Mouse (Mus musculus) kidney, adult 18-20 months (tissue): ENCODE results near the gene Gm28038.

Experiments used
- DNase-seq: peaks from one replicate; pipeline ENCODE4 v3.0.0; 2021

Gm28038 gene

DNA sequence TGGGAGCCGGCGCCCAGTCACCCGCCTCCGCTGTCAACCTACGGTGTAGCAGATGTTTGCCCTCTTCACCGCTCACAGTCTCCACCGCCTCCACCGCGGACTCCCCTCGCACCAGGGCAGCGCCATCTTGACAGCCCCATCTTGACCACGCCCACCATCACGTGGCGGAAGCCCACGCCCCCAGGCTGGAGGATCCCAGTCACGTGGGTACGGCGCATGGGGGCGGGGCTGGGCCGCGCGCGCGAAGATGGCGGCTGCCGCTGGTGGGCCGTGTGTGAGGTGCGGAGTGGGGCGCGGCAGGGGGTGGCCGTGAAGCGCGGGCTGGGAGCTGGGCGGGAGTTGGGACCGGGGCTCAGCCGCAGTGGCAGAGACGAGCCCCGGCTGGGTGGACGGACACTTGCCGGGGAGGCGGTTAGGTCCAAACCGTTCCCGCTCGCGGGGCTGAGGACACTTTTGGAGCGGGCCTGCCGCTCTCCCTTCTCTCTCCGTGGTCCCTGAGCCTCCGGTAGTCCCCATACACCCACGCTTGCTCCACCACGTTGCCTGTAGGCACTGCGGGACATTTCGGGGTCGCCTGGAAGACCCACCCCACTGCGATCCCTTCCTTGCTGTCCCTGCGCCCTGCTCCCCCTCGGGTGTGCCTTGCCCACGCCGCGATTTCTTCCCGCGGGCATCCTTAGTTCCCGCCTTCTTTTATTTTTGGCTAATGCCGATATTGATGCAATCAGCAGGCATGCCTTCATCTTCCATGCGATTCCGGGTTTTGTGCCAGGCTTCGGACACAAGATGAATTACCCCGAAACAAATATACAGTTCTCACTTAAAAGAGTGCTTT is 5.6 kb downstream of the Gm28038 start, which contains the start of the genes Dolk and Nup188:
Dolk (minus strand) TSS at position 143 of the 835 bp plus-strand sequence.
Nup188 (plus strand) TSS at position 206 of the 835 bp plus-strand sequence.
- peak; percentile 98 for DNase-seq

GRCm38 (mm10) chr2:30287027-30287373 is 6.2 kb downstream of the Gm28038 start:
- DNase-seq, result no peak

- no peak for DNase-seq
Observed at GRCm38 (mm10) chr2:30299525-30299924, 18.7 kb downstream of the Gm28038 start.

DNA sequence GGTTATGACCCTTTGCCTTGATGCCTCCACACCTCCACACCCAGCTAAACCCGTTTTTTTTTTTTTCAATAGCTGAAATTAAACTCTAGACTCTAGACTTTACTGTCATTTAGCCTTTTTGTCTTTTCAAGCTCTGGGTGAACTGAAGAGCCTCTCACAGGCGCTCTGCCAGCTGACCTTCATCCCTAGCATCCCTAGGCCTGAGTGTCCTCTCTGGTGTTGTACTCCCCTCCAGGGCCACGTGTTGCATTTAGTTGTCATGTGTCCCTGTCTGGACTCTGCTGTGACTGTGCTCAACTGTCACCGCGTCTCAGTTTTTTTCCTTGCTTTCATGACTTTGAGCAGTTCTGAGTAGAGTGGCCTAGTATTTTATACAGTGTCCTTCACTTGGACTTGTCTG is 19.1 kb downstream of the Gm28038 start:
- DNase-seq, result no peak

GRCm38 (mm10) chr2:30306087-30306486 is 25.2 kb downstream of the Gm28038 start:
- no peak for DNase-seq

- no peak for DNase-seq
Observed at GRCm38 (mm10) chr2:30309351-30309750, 28.5 kb downstream of the Gm28038 start.

DNA sequence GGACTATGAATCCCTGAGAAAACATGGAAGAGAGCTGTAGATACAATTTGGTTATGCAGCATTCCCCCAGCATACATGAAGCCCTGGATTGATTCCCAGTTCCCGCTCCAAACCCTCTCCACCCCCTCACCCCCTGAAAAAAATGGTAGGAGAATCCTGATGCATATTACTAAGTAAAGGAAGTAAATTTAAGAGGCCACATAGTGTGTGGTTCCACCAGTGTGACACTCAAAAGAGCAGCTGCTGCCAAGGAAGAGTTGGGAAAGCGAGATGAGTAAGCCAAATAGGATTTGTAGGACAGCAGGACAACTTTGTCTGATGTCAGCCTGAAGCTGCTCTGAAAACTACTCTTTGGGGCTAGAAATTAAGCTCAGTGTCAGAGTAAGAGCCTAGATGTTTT is 30.6 kb downstream of the Gm28038 start:
- no peak for DNase-seq

DNA sequence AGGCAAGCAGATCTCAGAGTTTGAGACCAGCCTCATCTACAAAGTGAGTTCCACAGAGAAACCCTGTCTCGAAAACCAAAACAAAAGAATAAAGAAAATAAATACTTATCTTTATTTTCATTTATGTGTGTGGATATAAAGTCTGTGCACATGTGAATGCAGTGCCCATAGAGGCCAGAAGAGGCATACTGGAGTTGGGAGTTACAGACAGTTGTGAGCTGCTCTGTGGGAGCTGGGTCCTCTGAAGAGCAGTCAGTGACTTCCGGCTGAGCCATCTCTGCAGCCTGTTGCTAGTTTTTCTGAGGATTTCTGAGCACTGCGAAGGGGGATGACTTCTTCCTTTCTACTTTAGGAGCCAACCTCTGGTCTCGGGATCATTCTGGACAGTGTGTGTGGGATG is 35.3 kb downstream of the Gm28038 start:
- DNase-seq, result no peak

- no peak for DNase-seq
Observed at GRCm38 (mm10) chr2:30316955-30317354, 36.1 kb downstream of the Gm28038 start.

- DNase-seq, result no peak
Observed at GRCm38 (mm10) chr2:30319260-30319659, 38.4 kb downstream of the Gm28038 start.

DNA sequence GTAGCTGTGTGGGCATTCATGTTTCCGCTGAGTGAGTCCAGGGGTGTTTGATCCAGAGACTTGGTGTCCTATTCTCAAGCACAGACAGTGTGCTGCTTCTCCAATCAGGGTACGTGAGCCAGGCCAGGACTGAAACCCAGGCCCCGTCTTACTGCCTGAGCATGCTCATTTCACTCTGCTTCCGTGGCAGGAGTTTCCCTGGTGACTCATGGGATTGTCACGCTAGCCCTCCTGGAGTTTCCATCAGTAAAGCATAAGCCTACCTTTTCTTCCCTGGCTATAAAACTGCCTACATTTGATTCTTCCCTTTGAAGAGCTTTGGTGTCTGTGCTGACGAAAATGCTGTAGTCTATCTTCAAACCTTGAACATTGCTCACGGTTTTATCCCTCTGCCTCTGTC is 42.3 kb downstream of the Gm28038 start:
- DNase-seq, result no peak

DNA sequence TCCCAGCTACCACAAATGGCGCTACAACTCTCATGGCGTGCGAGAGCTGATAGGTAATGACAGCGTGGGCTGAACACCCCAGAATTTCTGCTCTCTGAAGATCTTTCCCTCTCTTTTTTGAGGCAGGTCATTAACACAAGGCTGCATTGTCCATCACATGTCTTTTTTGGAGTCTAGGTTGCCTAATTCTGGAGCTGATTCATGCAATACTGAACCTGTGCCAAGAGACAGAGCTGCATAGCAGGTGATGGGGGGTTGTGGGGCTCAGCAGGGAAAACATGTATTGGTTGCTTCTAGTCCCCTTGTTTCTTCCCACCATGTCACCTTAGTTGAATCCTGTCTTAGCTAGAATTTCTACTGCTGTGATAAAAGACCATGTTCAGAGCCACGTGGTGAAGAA is 44.5 kb downstream of the Gm28038 start:
- DNase-seq, result no peak

DNA sequence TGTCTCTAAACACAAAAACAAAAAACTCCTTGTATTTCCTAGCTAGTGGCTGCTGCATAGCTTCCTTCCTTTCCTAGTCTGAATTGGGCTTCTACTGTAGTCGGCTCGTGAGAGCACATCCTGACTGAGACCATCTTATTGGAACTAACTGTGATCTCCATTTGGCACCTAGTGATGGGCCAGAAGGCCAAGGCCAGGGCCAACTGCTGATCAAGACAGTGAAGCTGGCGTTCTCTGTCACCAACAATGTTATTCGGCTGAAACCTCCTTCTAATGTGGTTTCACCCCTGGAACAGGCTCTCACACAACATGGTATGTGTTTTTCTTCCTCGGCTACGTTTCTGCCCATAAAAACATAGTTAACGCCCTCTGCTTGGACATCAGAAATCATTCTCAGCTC is 46.4 kb downstream of the Gm28038 start:
- DNase-seq, result no peak

DNA sequence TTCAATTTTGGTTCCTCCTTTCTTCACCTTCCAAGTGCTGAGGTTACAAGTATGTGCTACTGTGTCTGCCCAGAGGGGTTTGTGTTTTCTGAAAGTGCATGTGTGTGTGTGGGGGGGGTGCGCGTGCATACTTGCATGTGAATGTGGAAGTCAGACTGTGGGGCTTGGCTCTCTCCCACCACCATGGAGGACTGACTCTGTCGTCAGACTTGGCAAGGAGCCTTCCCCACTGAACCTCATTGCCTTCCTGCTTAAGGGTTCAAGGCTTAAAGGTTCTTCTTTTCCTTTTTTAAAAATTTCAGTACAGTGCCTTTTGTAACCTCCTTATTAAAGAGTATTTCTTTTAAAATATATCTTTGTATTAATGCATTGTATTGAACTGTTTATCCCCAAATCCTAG is 47.9 kb downstream of the Gm28038 start:
- no peak for DNase-seq

GRCm38 (mm10) chr2:30335324-30335723 is 54.5 kb downstream of the Gm28038 start:
- no peak for DNase-seq

GRCm38 (mm10) chr2:30336174-30336915 is 55.5 kb downstream of the Gm28038 start:
- DNase-seq, result no peak

DNA sequence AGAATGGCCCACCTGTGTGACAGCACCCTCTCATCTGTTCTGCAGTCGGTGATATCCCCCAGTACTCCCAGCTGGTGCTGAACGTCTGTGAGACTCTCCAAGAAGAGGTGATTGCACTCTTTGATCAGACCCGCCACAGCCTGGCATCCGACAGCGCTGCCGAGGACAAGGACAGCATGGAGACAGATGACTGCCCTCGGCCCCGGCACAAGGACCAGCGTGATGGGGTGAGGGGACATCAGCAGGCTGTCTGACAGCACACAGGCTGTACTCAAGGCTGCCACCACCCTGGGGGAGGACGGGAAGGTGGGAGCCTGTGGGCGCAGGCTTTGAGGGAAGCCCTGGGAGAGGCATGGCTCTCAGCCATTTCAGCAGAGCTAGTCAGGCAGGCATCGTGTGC is 56.3 kb downstream of the Gm28038 start:
- no peak for DNase-seq

- no peak for DNase-seq
Observed at GRCm38 (mm10) chr2:30342061-30342460, 61.2 kb downstream of the Gm28038 start.

DNA sequence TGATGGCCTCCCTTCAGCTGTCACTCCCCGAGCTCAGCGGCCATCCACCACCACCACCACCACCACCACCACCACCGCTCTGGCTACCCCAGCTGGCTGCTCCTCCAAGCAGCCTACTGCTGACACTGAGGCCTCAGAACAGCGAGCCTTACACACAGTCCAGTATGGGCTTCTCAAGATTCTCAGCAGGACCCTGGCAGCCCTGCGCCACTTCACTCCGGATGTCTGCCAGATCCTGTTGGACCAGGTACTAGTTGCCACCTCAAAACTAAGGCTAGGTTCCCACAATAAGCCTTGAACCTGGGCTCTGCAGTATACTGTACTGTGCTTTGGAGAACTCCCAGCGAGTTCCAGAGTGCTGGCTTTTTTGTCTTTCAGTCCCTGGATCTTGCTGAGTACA is 61.7 kb downstream of the Gm28038 start:
- DNase-seq, result no peak

- no peak for DNase-seq
Observed at GRCm38 (mm10) chr2:30343601-30344137, 62.8 kb downstream of the Gm28038 start.

DNA sequence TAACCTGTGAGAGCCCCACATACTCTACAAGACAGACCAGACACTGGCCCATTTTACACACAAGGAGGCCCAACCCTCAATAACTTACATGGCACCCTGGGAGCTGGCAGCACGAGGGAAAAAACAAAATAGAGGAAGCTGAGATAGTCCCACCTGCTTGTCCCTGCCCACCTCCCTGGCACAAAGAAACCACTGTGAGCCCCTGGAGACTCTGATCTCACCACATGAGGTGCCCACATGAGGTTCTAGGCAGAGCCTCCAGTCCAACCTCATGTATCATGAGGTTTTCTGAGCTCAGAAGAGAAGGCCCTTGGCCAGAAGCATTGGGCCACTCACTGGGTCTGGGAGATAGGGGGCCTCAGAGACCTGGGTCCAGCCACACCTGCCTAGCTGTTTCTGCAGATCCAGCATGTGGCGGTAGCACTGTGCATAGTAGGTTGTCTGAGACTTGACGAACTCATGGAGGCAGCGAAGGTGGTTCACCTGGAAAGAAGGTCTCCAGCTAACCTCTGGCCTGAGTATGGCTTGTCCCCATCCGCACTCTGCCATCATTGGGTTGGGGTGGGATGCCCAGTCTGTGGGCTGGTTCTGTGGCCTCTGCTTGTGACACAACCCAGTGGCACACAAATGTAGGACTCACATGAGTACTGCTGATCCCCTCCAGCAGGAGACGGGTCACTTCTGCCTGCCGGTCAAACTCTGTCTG is 65.3 kb downstream of the Gm28038 start:
- no peak for DNase-seq

DNA sequence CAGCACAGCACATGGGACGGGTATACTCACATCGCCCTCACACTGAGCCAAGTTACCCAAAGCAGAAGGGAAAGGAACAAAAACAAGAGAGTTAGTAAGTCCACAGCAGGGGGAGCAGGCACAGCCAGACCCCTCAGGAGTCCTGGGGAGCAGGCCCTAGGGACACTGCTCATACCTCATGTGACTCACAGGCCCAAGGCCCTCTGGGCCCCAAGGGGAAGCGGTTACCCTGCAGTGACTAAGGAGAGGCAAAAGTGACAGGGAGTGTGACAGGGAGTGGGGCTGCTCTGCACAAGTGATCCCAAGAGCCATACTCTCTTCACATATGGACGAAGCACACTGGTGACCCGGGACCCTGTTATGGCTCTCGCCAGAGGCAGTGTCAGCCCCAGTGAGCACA is 68.4 kb downstream of the Gm28038 start:
- DNase-seq, result no peak
